Mouse (Mus musculus): ENCODE data around the gene Mical2. TPM values are rescaled to one million over a fixed set of nuclear protein-coding genes. Genes with fewer than 3 reads are reported as not detected.
A peak's percentile ranks its signal among the peaks of the same experiment; 100 is the strongest.

Mical2 gene
- total RNA-seq, 2 experiments from 2014 or later, result 124 to 136 TPM

DNA sequence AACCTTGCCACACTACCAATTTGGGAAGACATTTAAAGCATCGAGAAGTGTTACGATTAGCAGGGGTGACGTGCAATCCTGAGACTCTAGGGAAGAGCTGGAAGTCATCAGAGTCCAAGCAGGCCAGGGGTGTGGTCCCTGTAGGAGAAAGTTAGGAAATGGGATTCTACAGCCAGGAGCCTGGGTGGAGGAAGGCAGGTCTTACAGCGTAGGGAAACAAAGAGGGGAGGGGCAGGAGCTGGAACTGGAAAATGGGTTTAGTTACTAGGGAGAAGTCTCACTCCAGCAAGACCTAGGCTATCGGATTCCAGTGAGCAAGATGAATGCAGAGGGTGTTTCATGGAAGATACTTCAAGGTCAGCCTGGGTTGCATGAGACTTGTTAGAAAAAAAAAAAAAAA lies 8.9 kb upstream of the Mical2 start:
- intact Hi-C loops (cut with DNase I), result no loop called here
- DNase-seq, result no peak

DNA sequence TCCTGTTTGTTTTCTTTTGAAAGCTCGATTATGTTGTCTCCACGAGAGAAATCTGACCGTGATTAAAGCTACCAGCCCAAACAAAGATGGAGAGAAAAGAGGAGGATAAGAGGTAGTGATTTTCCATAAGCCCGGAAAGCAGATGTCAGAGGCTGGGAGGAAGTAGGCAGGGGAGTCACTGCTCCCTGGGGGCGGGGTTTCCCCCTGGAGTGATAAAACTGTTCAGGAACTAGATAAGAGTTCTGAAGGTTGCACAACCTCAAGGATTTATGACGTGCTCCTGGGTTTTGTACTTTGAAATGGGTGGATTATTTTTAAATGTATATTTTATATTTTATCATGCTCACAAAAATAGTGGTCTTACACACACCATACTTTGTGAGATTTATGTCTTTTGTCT lies 8.4 kb upstream of the Mical2 start:
- Histone ChIP-seq H3K4me3 (peak overlapping the region; percentile 43), H3K27ac (peak overlapping the region; percentile 73)
- no peak for TF ChIP-seq CTCF (IDR thresholded peaks at IDR 0.05)
- peak; percentile 51 for DNase-seq
- intact Hi-C loops (cut with DNase I), result no loop called here

More for the DNA sequence above, 8.9 kb upstream of the Mical2 start:
- TF ChIP-seq CTCF (IDR thresholded peaks at IDR 0.05), result no peak
- peak overlapping the region; percentile 43 for H3K4me3 ChIP-seq
- H3K27ac ChIP-seq, result peak overlapping the region; percentile 73

DNA sequence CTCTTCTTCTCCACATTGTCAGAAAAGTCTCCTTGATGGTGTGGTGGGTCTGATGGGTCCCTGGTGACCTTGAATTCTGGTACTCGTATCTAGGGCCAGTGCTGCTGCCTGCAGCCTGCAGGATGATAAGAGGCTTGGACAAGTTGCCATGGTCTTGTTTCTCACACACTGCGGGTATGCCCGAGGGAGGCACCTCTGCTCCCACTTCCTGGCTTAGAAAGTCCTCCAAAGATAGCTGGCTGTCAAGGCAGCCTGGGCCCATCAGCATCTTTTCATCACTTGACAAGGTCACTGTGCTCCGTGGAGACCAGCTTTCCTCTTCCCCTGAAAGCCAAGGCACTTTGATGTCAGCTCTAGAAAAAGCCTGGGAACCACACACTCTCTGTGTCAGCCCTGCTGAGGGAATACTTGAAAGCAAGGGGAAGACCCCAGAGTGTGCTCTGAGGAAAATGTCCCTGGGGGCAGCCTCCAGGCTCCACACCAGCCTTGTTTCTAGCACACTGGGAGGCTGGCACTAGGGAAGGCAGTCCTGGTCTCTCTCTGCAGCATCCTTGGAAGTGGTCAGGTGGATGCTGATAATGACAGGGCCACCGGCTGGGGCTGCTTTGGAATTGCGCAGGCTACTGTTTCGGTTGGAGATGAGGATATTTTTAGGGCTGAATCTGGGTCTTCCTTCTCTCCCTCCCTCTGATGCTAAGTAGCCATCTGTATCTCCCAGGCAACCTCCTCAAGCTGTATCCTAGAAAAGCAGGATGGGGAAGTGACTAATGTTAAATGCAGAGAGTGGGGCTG lies 2.7 kb upstream of the Mical2 start:
- no peak for DNase-seq
- Histone ChIP-seq H3K27ac (peak overlapping the region; percentile 35; the same call in 1 of the 2 replicates), H3K4me3 (no peak overlapping the region)
- intact Hi-C loops (cut with DNase I), result no loop called here
- no peak for TF ChIP-seq CTCF (IDR thresholded peaks at IDR 0.05)

DNA sequence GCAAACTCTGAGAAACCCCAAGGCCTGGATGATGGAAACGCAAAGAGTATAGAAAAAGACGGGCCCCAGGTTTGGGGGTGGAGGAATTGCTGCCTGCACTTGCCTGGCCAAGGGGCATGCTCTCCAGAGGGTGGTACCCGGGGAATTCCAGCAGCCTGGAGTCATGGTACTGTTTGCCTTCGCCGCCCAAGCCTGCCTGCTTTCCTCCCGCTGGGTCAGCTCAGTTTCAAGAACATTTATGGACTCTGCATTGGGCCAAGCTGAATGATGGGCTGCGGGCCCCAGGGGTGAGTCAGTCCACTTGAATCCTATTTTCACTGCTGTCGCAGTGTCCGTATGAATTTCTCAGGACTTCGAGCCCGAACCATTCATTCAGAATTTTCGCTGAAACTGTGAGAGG lies 802 bp upstream of the Mical2 start:
- H3K27ac ChIP-seq, result peak overlapping the region; percentile 96
- DNase-seq, result no peak
- no peak overlapping the region for H3K4me3 ChIP-seq
- no peak for TF ChIP-seq CTCF (IDR thresholded peaks at IDR 0.05)
- intact Hi-C loops (cut with DNase I), result loop anchor here (5.0 kb wide), 1 partner anchor 102 kb away; no protein-coding TSS in a partner anchor

DNA sequence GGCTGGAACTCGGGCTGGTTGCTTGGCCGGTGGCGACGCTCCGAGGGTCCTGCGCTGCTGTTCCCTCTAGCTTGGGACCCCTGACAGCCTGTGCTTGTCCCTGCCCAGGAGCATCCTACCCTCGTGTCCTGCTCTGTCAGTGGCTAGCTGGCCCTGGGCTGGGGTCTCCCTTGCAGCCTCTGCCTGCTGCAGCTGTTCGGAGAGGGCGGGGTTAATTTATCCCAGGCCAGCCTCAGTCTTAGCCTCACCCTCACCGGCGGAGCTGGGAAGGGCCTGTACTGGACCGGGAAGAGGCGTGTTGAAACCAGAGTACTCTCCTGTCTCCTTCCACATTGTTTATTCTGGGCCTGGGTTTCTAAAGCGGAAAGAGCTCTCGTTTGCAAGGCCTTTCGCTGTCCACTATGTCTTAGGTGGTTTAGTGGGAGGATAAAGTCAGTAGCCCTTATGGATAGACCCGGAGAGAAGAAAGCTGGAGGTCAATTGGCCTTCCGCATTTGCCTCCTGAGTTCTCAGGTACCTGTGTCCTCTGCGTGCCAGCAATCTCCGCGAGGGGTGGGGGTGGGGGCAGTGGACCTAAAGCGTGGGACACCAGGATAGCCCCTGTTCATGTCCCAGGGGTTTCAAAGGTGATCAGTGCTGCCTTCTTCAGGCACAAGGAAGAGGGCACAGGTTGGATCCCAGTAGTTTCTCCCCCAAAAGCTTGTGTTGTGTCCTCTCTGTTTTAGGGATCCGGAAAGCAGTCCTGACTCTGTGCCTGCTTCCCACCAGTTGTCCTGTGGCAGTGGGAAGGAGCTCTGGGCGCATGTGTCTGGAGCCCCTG lies 1.0 kb downstream of the Mical2 start:
- intact Hi-C loops (cut with DNase I), result loop anchor here (2.0 to 5.0 kb wide), 2 partner anchors 42 to 101 kb away; no protein-coding TSS in a partner anchor
- H3K27ac ChIP-seq, result peak overlapping the region; percentile 96
- peak overlapping the region; percentile 93 for H3K4me3 ChIP-seq
- no peak for TF ChIP-seq CTCF (IDR thresholded peaks at IDR 0.05)
- peak; percentile 67 for DNase-seq

DNA sequence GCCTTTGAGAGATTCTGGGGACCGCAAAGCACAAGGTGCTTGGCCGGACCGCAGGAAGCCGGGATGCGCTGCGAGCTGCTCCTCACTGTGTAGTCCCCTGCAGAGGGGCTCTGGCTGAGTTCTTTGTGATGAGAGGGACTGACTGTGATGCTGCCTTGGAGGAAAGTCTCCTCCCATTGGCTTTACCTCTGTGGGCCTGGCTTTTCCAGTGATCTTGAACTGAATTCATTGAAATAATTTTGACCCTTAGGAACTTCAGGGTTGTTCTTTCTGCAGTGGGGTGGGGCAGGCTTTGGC lies 1.6 kb downstream of the Mical2 start:
- H3K27ac ChIP-seq, result peak overlapping the region; percentile 96
- intact Hi-C loops (cut with DNase I), result loop anchor here (2.0 to 5.0 kb wide), 2 partner anchors 42 to 100 kb away; no protein-coding TSS in a partner anchor

DNA sequence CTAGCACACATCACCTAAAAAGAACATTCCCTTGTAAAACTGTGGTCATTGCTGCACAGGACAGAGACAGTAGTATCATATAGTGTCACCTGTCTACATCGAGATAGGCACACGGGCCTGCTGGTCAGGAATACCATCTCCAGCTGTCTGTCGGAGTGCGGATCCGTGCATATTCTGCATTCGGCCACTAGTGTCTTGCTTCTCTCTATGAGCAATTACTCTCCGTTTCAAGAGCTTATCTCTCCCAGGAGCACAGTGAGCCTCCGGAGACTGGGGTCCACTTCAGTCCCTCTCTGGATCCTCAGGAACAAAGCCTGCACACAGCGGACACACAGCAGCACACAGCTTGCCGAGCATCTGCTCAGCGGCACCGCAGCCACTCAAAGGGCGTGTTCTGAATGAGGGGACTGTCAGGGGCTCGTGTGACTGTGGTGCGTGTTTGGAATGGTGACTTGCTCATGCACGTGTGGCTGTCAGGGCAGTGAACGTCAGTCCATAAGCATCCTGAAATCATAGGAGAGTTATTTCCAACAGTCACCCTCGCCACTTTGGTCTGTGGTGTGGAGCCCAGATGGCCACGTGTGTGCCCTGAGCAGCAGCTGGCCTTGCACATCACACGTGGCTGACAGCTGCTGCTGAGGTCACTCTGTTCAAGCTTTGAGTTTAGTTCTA lies 3.3 kb downstream of the Mical2 start:
- no peak for TF ChIP-seq CTCF (IDR thresholded peaks at IDR 0.05)
- DNase-seq, result peak; percentile 83
- Histone ChIP-seq H3K27ac (peak overlapping the region; percentile 96), H3K4me3 (peak overlapping the region; percentile 93)
- intact Hi-C loops (cut with DNase I), result loop anchor here (5.0 kb wide), 1 partner anchor 98 kb away; no protein-coding TSS in a partner anchor

More for the DNA sequence above, 1.6 kb downstream of the Mical2 start:
- peak overlapping the region; percentile 93 for H3K4me3 ChIP-seq
- no peak for TF ChIP-seq CTCF (IDR thresholded peaks at IDR 0.05)
- DNase-seq, result no peak

DNA sequence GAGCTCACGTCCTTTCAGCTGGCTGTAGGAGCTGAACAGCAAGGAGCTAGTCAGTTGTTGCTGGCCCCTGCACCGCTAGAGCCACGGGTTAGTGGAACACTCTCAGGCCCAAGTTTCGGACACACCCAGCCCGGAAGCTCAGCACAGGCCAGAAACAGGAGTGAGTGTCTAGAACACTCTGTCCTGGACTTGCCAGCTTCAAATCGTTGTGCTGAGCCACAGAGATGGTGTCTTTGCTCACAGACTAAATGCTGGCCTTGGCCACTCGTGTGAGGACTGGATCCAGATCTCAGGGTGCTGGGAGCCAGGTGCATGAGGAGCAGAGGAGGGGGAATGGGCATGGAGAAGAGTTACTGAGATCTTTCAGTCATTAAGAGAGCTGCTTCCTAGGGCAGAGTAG lies 6.1 kb downstream of the Mical2 start:
- peak overlapping the region; percentile 96 for H3K27ac ChIP-seq
- intact Hi-C loops (cut with DNase I), result loop anchor here (5.0 kb wide), 1 partner anchor 56 kb away; no protein-coding TSS in a partner anchor
- H3K4me3 ChIP-seq, result no peak overlapping the region
- no peak for TF ChIP-seq CTCF (IDR thresholded peaks at IDR 0.05)
- DNase-seq, result peak; percentile 79

DNA sequence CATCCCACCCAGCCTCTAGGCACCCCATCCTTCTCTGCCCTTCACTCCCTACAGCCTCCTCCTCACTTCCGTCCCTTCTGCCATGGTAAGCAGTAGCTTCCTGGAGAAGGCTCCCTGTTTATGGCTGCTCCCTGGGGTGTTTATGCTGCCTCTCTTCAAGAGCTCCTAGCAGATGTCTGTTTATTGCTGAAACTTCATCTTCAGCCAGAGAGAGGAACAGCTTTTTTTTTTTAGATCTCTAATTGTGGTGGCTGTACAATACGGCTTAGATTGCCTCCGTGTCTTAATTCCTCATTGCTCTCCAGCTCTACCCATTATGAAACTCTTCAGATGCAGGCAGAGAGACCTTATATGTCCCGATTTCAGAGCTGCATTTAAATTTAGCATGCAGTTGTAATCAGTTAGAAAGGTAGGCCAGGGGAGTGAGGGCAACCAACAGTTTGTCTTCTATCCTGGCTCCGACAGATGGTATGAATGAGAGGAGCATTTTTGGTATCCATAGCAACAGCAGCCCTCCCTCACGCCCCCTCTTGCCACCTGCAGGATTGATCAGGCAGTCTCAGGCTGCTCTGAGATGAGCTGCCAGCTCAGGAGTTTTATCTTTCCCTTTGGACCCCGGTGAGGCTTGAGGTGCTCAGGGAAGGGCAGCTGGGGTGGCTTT lies 7.8 kb downstream of the Mical2 start:
- no peak for DNase-seq
- intact Hi-C loops (cut with DNase I), result loop anchor here (5.0 kb wide), 1 partner anchor 54 kb away; no protein-coding TSS in a partner anchor
- Histone ChIP-seq H3K4me3 (no peak overlapping the region), H3K27ac (peak overlapping the region; percentile 96)
- TF ChIP-seq CTCF (IDR thresholded peaks at IDR 0.05), result no peak

DNA sequence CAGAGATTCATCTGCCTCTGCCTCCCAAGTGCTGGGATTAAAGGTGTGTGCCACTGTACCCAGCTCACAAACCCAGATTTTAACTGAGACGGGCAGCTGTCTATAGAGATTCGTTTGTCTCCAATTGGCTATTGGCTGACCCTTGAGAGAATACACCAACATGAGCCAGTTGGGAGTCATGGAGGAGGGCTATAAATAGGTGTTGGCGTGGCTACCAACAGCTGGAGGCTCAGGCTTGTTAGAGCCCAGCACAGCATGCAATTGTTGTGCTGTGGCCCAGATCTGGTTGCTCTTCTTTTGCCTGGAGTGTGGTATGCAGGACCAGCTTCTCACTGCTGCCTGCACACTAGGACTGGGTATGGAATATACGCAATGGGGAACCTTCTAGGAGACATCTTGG lies 8.8 kb downstream of the Mical2 start:
- Histone ChIP-seq H3K27ac (peak overlapping the region; percentile 96), H3K4me3 (peak overlapping the region; percentile 4; the same call in 1 of the 2 replicates)
- intact Hi-C loops (cut with DNase I), result loop anchor here (5.0 kb wide), 1 partner anchor 53 kb away; no protein-coding TSS in a partner anchor
- TF ChIP-seq CTCF (IDR thresholded peaks at IDR 0.05), result no peak
- peak; percentile 66 for DNase-seq

DNA sequence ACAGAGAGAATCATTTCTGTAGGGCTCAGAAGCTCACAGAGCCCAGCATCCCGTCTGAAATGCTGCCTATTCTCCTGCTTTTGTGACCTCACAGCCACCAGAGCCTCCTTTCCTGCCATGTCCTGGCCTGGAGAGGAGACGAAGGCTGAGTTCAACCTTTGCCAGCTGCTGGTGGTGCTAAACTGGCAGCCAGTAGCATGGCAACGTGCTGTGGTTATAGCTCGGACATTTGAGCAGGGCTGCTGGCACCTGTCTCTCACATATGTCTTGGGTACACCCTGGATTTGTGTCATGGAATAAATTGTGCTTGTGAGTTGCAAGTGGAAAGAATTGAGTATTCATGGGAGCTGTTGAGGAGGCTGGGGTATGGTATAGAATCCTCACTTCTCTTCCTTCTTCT lies 9.8 kb downstream of the Mical2 start:
- no peak for TF ChIP-seq CTCF (IDR thresholded peaks at IDR 0.05)
- Histone ChIP-seq H3K27ac (peak overlapping the region; percentile 96), H3K4me3 (no peak overlapping the region)
- intact Hi-C loops (cut with DNase I), result no loop called here
- peak; percentile 70 for DNase-seq

DNA sequence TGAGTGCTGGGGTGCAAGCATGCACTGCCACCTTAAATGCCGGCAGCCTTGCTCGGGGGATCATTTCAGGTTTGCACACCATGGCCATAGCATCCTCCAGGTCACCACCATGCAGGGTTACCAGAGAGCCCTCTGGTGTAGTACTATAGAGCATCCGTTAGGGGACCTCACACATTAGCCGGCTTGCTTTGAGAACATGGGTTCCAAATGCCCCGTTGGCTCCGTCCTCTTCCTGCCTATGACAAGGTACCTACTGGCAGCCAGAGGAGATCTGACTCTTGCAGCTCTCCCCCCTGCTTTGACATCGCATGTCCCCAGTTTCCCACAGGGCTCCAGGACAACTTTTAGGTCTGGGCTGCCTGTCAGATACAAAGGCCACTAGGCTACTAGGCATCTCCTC lies 11.6 kb downstream of the Mical2 start:
- Histone ChIP-seq H3K4me3 (no peak overlapping the region), H3K27ac (peak overlapping the region; percentile 70)
- intact Hi-C loops (cut with DNase I), result no loop called here
- DNase-seq, result no peak
- no peak for TF ChIP-seq CTCF (IDR thresholded peaks at IDR 0.05)

Measured in gastrocnemius, adult 2 months (tissue).